Mouse (Mus musculus) fibroblast of lung, adult 2 months (primary cell): ENCODE measurements at regions not wholly inside any gene's neighbourhood (a gene's known extent, or its start where the extent isn't known, plus 50 kb on each side); places are given as distances from the start of the nearest gene placed in this dataset.

Source experiments
- DNase-seq: peaks from one replicate; pipeline ENCODE4 v3.0.0-alpha.2; 2011; ENCODE audit warnings: low read depth

GRCm38 (mm10) chr14:80244640-80245302, 260.9 kb downstream of the Olfm4 start:
- no peak for DNase-seq

GRCm38 (mm10) chr14:80247575-80247974, 263.7 kb downstream of the Olfm4 start:
- no peak for DNase-seq

- no peak for DNase-seq
These were observed 266.0 kb downstream of the Olfm4 start for GRCm38 (mm10) chr14:80249882-80250281.

- no peak for DNase-seq
These were observed 273.2 kb downstream of the Olfm4 start for GRCm38 (mm10) chr14:80257086-80257485.

GRCm38 (mm10) chr14:80263173-80263572, 279.3 kb downstream of the Olfm4 start:
- DNase-seq, result no peak

- DNase-seq, result no peak
These were observed 281.2 kb downstream of the Olfm4 start for GRCm38 (mm10) chr14:80265081-80265480.

- DNase-seq, result peak; percentile 40
These were observed 285.5 kb downstream of the Olfm4 start for GRCm38 (mm10) chr14:80269179-80269951.

GRCm38 (mm10) chr14:80270063-80270462, 286.2 kb downstream of the Olfm4 start:
- DNase-seq, result no peak

GRCm38 (mm10) chr14:80280188-80280587, 296.3 kb downstream of the Olfm4 start:
- no peak for DNase-seq

- no peak for DNase-seq
These were observed 299.8 kb downstream of the Olfm4 start for GRCm38 (mm10) chr14:80283726-80284125.

- DNase-seq, result no peak
These were observed 307.5 kb downstream of the Olfm4 start for GRCm38 (mm10) chr14:80291360-80291759.

- DNase-seq, result no peak
These were observed 309.5 kb downstream of the Olfm4 start for GRCm38 (mm10) chr14:80293378-80293777.

- DNase-seq, result no peak
These were observed 345.8 kb downstream of the Olfm4 start for GRCm38 (mm10) chr14:80329651-80330050.

- DNase-seq, result no peak
These were observed 378.2 kb downstream of the Olfm4 start for GRCm38 (mm10) chr14:80362024-80362622.

GRCm38 (mm10) chr14:80369448-80370153, 385.7 kb downstream of the Olfm4 start:
- DNase-seq, result no peak

- no peak for DNase-seq
These were observed 390.4 kb downstream of the Olfm4 start for GRCm38 (mm10) chr14:80374290-80374689.

- DNase-seq, result no peak
These were observed 393.2 kb downstream of the Olfm4 start for GRCm38 (mm10) chr14:80377064-80377463.

GRCm38 (mm10) chr14:80391418-80391817, 407.5 kb downstream of the Olfm4 start:
- DNase-seq, result no peak

- no peak for DNase-seq
These were observed 424.4 kb downstream of the Olfm4 start for GRCm38 (mm10) chr14:80408317-80408716.

- DNase-seq, result no peak
These were observed 435.0 kb downstream of the Olfm4 start for GRCm38 (mm10) chr14:80418810-80419325.

- no peak for DNase-seq
These were observed 459.9 kb downstream of the Olfm4 start for GRCm38 (mm10) chr14:80443820-80444219.

- no peak for DNase-seq
These were observed 487.6 kb downstream of the Olfm4 start for GRCm38 (mm10) chr14:80471470-80471869.
